Mouse (Mus musculus): ENCODE results near the gene Kcna5. TPM values are rescaled to one million over a fixed set of nuclear protein-coding genes. Genes with fewer than 3 reads are reported as not detected.

Gene Kcna5
- polyA plus RNA-seq, 1 experiment from 2014 or later: 2.1 TPM

GRCm38 (mm10) chr6:126551862-126552395, 16.7 kb upstream of the Kcna5 start:
- H3K27me3 ChIP-seq (ENCODE audit: control insufficient read depth, insufficient read depth, low read length): no peaks in the 10 kb centered on the region
- peak; percentile 64 for DNase-seq (ENCODE audit: low spot score)
- 21% methylated on average over 9 of the region's 9 CpGs for WGBS
- H3K27ac ChIP-seq (ENCODE audit: low read depth, low read length): no peak overlapping the region
- H3K4me2 ChIP-seq (ENCODE audit: low read depth): no peak overlapping the region
- H3K36me3 ChIP-seq (ENCODE audit: control insufficient read depth, insufficient read depth, low read length): no peaks in the 10 kb centered on the region
- no peaks in the 10 kb centered on the region for H3K4me1 ChIP-seq (ENCODE audit: control insufficient read depth, insufficient read depth, low read length)
- H3K4me3 ChIP-seq (ENCODE audit: low read depth, low read length): no peak overlapping the region
- no peaks in the 10 kb centered on the region for H3K9me3 ChIP-seq (ENCODE audit: control insufficient read depth, low read length)
- H3K9ac ChIP-seq (ENCODE audit: low read length): no peak overlapping the region
- peak; percentile 30; the same call in 1 of the 2 replicates for ATAC-seq (ENCODE audit: insufficient read depth, low FRiP score, low TSS enrichment)

GRCm38 (mm10) chr6:126544107-126545036, 9.2 kb upstream of the Kcna5 start:
- H3K9ac ChIP-seq (ENCODE audit: low read length): no peak overlapping the region
- H3K4me1 ChIP-seq (ENCODE audit: control insufficient read depth, insufficient read depth, low read length): no peaks in the 10 kb centered on the region
- DNase-seq (ENCODE audit: low spot score): no peak
- H3K27me3 ChIP-seq (ENCODE audit: control insufficient read depth, insufficient read depth, low read length): no peaks in the 10 kb centered on the region
- 78% methylated on average over 16 of the region's 16 CpGs for WGBS
- H3K4me2 ChIP-seq (ENCODE audit: low read depth): no peak overlapping the region
- H3K36me3 ChIP-seq (ENCODE audit: control insufficient read depth, insufficient read depth, low read length): no peaks in the 10 kb centered on the region
- ATAC-seq (ENCODE audit: insufficient read depth, low FRiP score, low TSS enrichment): no peak
- no peak overlapping the region for H3K27ac ChIP-seq (ENCODE audit: low read depth, low read length)
- no peaks in the 10 kb centered on the region for H3K9me3 ChIP-seq (ENCODE audit: control insufficient read depth, low read length)
- no peak overlapping the region for H3K4me3 ChIP-seq (ENCODE audit: low read depth, low read length)

- Histone ChIP-seq H3K4me1 (ENCODE audit: control insufficient read depth, insufficient read depth, low read length) (no peaks in the 10 kb centered on the region), H3K27me3 (ENCODE audit: control insufficient read depth, insufficient read depth, low read length) (no peaks in the 10 kb centered on the region), H3K36me3 (ENCODE audit: control insufficient read depth, insufficient read depth, low read length) (no peaks in the 10 kb centered on the region), H3K9me3 (ENCODE audit: control insufficient read depth, low read length) (no peaks in the 10 kb centered on the region), H3K27ac (ENCODE audit: low read depth, low read length) (no peak overlapping the region), H3K4me3 (ENCODE audit: low read depth, low read length) (no peak overlapping the region), H3K4me2 (ENCODE audit: low read depth) (no peak overlapping the region), H3K9ac (ENCODE audit: low read length) (no peak overlapping the region)
- no peak for ATAC-seq (ENCODE audit: insufficient read depth, low FRiP score, low TSS enrichment)
- DNase-seq (ENCODE audit: low spot score): no peak
- 61% methylated on average over 4 of the region's 4 CpGs for WGBS
These were observed 7.5 kb upstream of the Kcna5 start for GRCm38 (mm10) chr6:126542724-126543123.

- Histone ChIP-seq H3K4me1 (ENCODE audit: control insufficient read depth, insufficient read depth, low read length) (peaks cover 12% of the 10 kb centered on the region), H3K9me3 (ENCODE audit: control insufficient read depth, low read length) (no peaks in the 10 kb centered on the region), H3K36me3 (ENCODE audit: control insufficient read depth, insufficient read depth, low read length) (no peaks in the 10 kb centered on the region), H3K27ac (ENCODE audit: low read depth, low read length) (no peak overlapping the region), H3K4me2 (ENCODE audit: low read depth) (no peak overlapping the region), H3K4me3 (ENCODE audit: low read depth, low read length) (no peak overlapping the region), H3K27me3 (ENCODE audit: control insufficient read depth, insufficient read depth, low read length) (peaks cover 7% of the 10 kb centered on the region), H3K9ac (ENCODE audit: low read length) (no peak overlapping the region)
- 38% methylated on average over 2 of the region's 2 CpGs for WGBS
- no peak for ATAC-seq (ENCODE audit: insufficient read depth, low FRiP score, low TSS enrichment)
- no peak for DNase-seq (ENCODE audit: low spot score)
These were observed 2.3 kb upstream of the Kcna5 start for GRCm38 (mm10) chr6:126537512-126537911.

- Histone ChIP-seq H3K9me3 (ENCODE audit: control insufficient read depth, low read length) (no peaks in the 10 kb centered on the region), H3K27me3 (ENCODE audit: control insufficient read depth, insufficient read depth, low read length) (peaks cover 7% of the 10 kb centered on the region), H3K9ac (ENCODE audit: low read length) (no peak overlapping the region), H3K36me3 (ENCODE audit: control insufficient read depth, insufficient read depth, low read length) (no peaks in the 10 kb centered on the region), H3K4me2 (ENCODE audit: low read depth) (no peak overlapping the region), H3K4me3 (ENCODE audit: low read depth, low read length) (no peak overlapping the region), H3K27ac (ENCODE audit: low read depth, low read length) (no peak overlapping the region), H3K4me1 (ENCODE audit: control insufficient read depth, insufficient read depth, low read length) (peaks cover 12% of the 10 kb centered on the region)
- no peak for ATAC-seq (ENCODE audit: insufficient read depth, low FRiP score, low TSS enrichment)
- WGBS: 75% methylated on average over 4 of the region's 4 CpGs
- no peak for DNase-seq (ENCODE audit: low spot score)
These were observed 1.7 kb upstream of the Kcna5 start for GRCm38 (mm10) chr6:126536926-126537325.

- no peak overlapping the region for H3K4me3 ChIP-seq (ENCODE audit: low read depth, low read length)
- DNase-seq (ENCODE audit: low spot score): no peak
- H3K9me3 ChIP-seq (ENCODE audit: control insufficient read depth, low read length): no peaks in the 10 kb centered on the region
- no peak for ATAC-seq (ENCODE audit: insufficient read depth, low FRiP score, low TSS enrichment)
- H3K27me3 ChIP-seq (ENCODE audit: control insufficient read depth, insufficient read depth, low read length): peaks cover 7% of the 10 kb centered on the region
- H3K4me1 ChIP-seq (ENCODE audit: control insufficient read depth, insufficient read depth, low read length): peaks cover 12% of the 10 kb centered on the region
- no peak overlapping the region for H3K27ac ChIP-seq (ENCODE audit: low read depth, low read length)
- no peaks in the 10 kb centered on the region for H3K36me3 ChIP-seq (ENCODE audit: control insufficient read depth, insufficient read depth, low read length)
- no peak overlapping the region for H3K9ac ChIP-seq (ENCODE audit: low read length)
- no peak overlapping the region for H3K4me2 ChIP-seq (ENCODE audit: low read depth)
- WGBS: 69% methylated on average over 1 of the region's 1 CpGs
These were observed 679 bp upstream of the Kcna5 start for GRCm38 (mm10) chr6:126535911-126536270.

GRCm38 (mm10) chr6:126534531-126535207, 543 bp downstream of the Kcna5 start:
- 11% methylated on average over 31 of the region's 31 CpGs for WGBS
- H3K4me2 ChIP-seq (ENCODE audit: low read depth): peak overlapping the region; percentile 42
- peak overlapping the region; percentile 14; the same call in 1 of the 2 replicates for H3K9ac ChIP-seq (ENCODE audit: low read length)
- H3K9me3 ChIP-seq (ENCODE audit: control insufficient read depth, low read length): no peaks in the 10 kb centered on the region
- H3K4me1 ChIP-seq (ENCODE audit: control insufficient read depth, insufficient read depth, low read length): peaks cover 12% of the 10 kb centered on the region
- H3K27ac ChIP-seq (ENCODE audit: low read depth, low read length): no peak overlapping the region
- no peaks in the 10 kb centered on the region for H3K36me3 ChIP-seq (ENCODE audit: control insufficient read depth, insufficient read depth, low read length)
- H3K4me3 ChIP-seq (ENCODE audit: low read depth, low read length): no peak overlapping the region
- DNase-seq (ENCODE audit: low spot score) (no peak), ATAC-seq (ENCODE audit: insufficient read depth, low FRiP score, low TSS enrichment) (peak; percentile 45; the same call in 1 of the 2 replicates)
- H3K27me3 ChIP-seq (ENCODE audit: control insufficient read depth, insufficient read depth, low read length): peaks cover 7% of the 10 kb centered on the region

- Histone ChIP-seq H3K27ac (ENCODE audit: low read depth, low read length) (no peak overlapping the region), H3K4me2 (ENCODE audit: low read depth) (no peak overlapping the region), H3K9me3 (ENCODE audit: control insufficient read depth, low read length) (no peaks in the 10 kb centered on the region), H3K36me3 (ENCODE audit: control insufficient read depth, insufficient read depth, low read length) (no peaks in the 10 kb centered on the region), H3K4me3 (ENCODE audit: low read depth, low read length) (no peak overlapping the region), H3K27me3 (ENCODE audit: control insufficient read depth, insufficient read depth, low read length) (peaks cover 7% of the 10 kb centered on the region), H3K4me1 (ENCODE audit: control insufficient read depth, insufficient read depth, low read length) (peaks cover 12% of the 10 kb centered on the region), H3K9ac (ENCODE audit: low read length) (no peak overlapping the region)
- WGBS: 75% methylated on average over 4 of the region's 4 CpGs
- ATAC-seq (ENCODE audit: insufficient read depth, low FRiP score, low TSS enrichment): no peak
- no peak for DNase-seq (ENCODE audit: low spot score)
These were observed 3.9 kb downstream of the Kcna5 start for GRCm38 (mm10) chr6:126531306-126531705.
